Mouse (Mus musculus) spleen, postnatal 36 days (tissue): ENCODE measurements around the gene Olfr1065.
"Not testable (repeated sequence)": the region's sequence is repeated elsewhere in the genome, so short reads cannot be mapped to it uniquely, and the experiment has no call there.

Source experiments
- DNase-seq, 2 experiments: peaks; one replicate each; pipeline ENCODE4 v3.0.0; 2022; ENCODE audit warnings: low spot score in 2 of 2, mixed read lengths in 1 of 2

Gene Olfr1065

DNA sequence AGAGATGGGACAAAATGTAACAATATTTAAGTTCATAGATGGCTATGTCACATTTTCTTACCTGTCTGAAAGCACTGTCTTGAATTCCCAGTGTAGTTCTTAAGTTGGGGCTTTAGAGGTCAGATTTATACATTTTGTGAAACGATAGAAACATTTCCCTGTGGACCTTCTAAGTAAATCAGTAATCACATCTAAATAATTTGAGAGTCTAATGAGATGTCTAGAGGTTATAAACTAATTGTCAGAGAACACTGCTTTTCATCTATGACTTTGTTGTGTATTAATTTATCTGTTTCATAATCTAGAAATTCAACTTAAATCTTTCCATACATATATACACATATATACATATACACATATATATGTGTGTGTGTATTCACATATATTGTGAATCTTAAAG lies at the start of gene Olfr1065:
Gene Olfr1065, minus strand, starts transcription at position 101 of the 400 bp plus-strand sequence.
- DNase-seq: not testable (repeated sequence)

DNA sequence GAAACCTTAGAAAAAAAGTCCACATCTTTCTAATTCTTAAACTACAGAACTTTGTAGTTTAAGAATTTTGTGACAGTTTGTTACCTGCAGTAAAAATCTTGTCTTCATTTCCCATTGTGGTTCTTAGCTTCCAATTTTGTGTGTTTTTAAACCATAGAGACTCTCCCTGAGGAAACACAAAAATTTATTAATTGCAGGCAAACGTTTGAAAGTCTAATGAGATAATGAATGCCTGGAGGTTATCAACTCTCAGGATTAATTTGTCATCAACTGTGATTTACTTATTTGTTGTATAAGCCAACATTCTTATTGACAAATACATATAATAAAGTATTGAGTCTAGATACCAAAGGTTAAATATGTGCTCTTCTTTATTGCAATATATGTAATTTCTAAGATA lies 36.9 kb upstream of the Olfr1065 start, which contains the start of gene Olfr228:
Gene Olfr228, minus strand, starts transcription at position 101 of the 400 bp plus-strand sequence.
- no peak for DNase-seq

DNA sequence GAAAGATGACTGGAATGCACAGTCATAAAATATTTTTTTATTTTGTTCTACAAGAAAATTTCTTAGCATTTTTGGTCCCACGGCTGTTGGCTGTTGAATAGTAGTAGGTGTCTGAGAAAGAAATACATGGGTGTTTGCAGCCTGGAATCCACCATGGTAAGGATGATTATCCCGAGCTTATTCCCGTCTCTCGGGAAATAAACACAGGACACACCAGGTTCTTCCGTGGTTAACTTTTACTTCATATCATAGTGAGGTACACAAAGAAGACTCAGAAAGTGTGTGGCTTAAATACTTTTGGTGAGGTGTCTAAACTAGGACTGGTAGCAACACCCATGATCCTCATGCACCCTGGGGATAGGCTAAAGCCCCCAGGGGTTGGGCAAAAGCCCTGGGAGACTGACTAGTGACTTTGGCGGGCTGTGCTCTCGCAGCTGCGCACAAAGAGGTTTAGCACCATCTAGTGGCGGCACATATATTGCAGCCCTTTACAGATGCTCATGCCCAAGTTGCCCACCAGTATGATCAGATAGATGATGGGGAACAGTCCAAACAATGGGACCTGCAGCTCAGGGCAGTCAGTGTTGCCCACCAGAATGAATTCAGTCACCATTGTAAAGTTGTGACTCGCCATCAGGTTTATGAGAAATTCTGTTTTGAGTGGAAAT lies 14.2 kb upstream of the Olfr1065 start:
- no peak for DNase-seq

GRCm38 (mm10) chr2:86460434-86460833 lies 10.0 kb upstream of the Olfr1065 start:
- no peak for DNase-seq

- DNase-seq: no peak
Measured at GRCm38 (mm10) chr2:86456169-86456568, 5.8 kb upstream of the Olfr1065 start, which contains the start of gene Olfr1066. TSS of gene Olfr1066 (minus strand) at chr2:86456269.

- DNase-seq: not testable (repeated sequence)
Measured at GRCm38 (mm10) chr2:86442101-86442500, 8.3 kb downstream of the Olfr1065 start.

- DNase-seq: not testable (repeated sequence)
Measured at GRCm38 (mm10) chr2:86428511-86428910, 21.9 kb downstream of the Olfr1065 start.

- DNase-seq: not testable (repeated sequence)
Measured at GRCm38 (mm10) chr2:86426649-86427048, 23.7 kb downstream of the Olfr1065 start, which contains the start of gene Olfr1062. TSS of gene Olfr1062 (minus strand) at chr2:86426749.

DNA sequence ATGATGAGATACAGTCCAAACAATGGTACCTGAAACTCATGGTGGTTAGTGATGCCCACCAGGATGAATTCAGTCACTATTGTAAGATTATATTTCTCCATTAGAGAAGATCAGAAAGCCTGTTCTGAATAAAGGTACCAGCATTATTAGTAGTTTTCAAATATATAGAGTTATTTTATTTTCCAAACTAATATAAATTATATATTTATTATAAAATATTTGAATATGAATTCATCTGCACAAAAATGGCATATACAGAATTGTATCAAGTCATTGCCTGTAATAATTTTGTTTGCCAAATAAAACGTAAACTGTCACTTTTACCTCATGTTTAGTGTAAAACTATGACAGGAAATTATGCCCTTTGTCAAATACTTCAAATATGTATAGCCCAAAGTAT lies 36.4 kb downstream of the Olfr1065 start, which contains the start of gene Olfr1061:
Gene Olfr1061, minus strand, starts transcription at position 101 of the 400 bp plus-strand sequence.
- DNase-seq: no peak

GRCm38 (mm10) chr2:86395114-86395513 lies 55.3 kb downstream of the Olfr1065 start:
- no peak for DNase-seq
